Mouse (Mus musculus) intestine, embryonic 15.5 days (tissue): Measurements from ENCODE around the gene Spdya. TPM values are rescaled to one million over a fixed set of nuclear protein-coding genes. Genes with fewer than 3 reads are reported as not detected.
"Not testable (repeated sequence)": the region's sequence is repeated elsewhere in the genome, so short reads cannot be mapped to it uniquely, and the experiment has no call there.

ENCODE experiments used
- ATAC-seq: fragments of 200-750 bp; cut with Nextera tagmentation; 2 replicates; pipeline ENCODE4 v1.8.0; 2017; ENCODE audit warnings: moderate TSS enrichment, moderate library complexity
- H3K27ac ChIP-seq: fragments of 300-500 bp; sonication (generic); 2 replicates; pipeline ENCODE4 v1.5.1; 2015; ENCODE audit warnings: mild to moderate bottlenecking, inconsistent platforms
- H3K27me3 ChIP-seq: fragments of 300-500 bp; sonication (generic); replicated peaks from 2 replicates; pipeline ENCODE4 v1.6.1; 2015; ENCODE audit warnings: inconsistent platforms
- H3K36me3 ChIP-seq: fragments of 300-500 bp; sonication (generic); 2 replicates; pipeline ENCODE4 v1.6.1; 2015; ENCODE audit warnings: inconsistent platforms
- H3K4me1 ChIP-seq: fragments of 300-500 bp; sonication (generic); replicated peaks from 2 replicates; pipeline ENCODE4 v1.6.1; 2015; ENCODE audit warnings: inconsistent platforms
- H3K4me2 ChIP-seq: fragments of 300-500 bp; sonication (generic); replicated peaks from 2 replicates; pipeline ENCODE4 v1.6.1; 2015; ENCODE audit warnings: mild to moderate bottlenecking, inconsistent platforms
- H3K4me3 ChIP-seq: fragments of 300-500 bp; sonication (generic); replicated peaks from 2 replicates; pipeline ENCODE4 v1.5.1; 2015; ENCODE audit warnings: inconsistent platforms
- H3K9ac ChIP-seq: fragments of 300-500 bp; sonication (generic); 2 replicates; pipeline ENCODE4 v1.6.1; 2015; ENCODE audit warnings: inconsistent platforms
- H3K9me3 ChIP-seq: fragments of 300-500 bp; sonication (generic); 2 replicates; pipeline ENCODE4 v1.6.1; 2016; ENCODE audit warnings: inconsistent platforms
- WGBS: fragments of 180-500 bp; shearing (Covaris S2); methylation state at CpG from one replicate; pipeline ENCODE4 v1.1.7; 2015; 5-methylcytosine and 5-hydroxymethylcytosine counted together
- polyA plus RNA-seq: library from polyadenylated mRNA; unstranded; fragments of >200 nt; fragmentation: Nextera tagmentation; extraction: Ambion mirVana; gene quantifications from 2 replicates; pipeline ENCODE4 v1.2.1, GENCODE M21; 2015

Spdya gene
- polyA plus RNA-seq, 1 experiment from 2014 or later, result 0.48 TPM

GRCm38 (mm10) chr17:71639056-71639455, 87.2 kb downstream of the Spdya start:
- not testable (repeated sequence) for H3K27ac ChIP-seq, H3K9me3 ChIP-seq, H3K9ac ChIP-seq, H3K4me1 ChIP-seq, ATAC-seq, H3K27me3 ChIP-seq, H3K4me2 ChIP-seq, H3K4me3 ChIP-seq
- H3K36me3 ChIP-seq, result peaks cover 30% of the 10 kb centered on the region
- 55% methylated on average over 5 of the region's 5 CpGs for WGBS

Other genes with a start within 250 kb of the Spdya start
- gene Emilin2, start 240.1 kb upstream of the Spdya start, polyA plus RNA-seq, result 2.6 and 2.7 TPM in 2 replicates
- gene Gm4707, start 92.1 kb upstream of the Spdya start, polyA plus RNA-seq, result 1.2 and 3.8 TPM in 2 replicates
- gene Smchd1, start 76.7 kb upstream of the Spdya start, polyA plus RNA-seq, result 49.3 and 51.5 TPM in 2 replicates
- 36.5 and 40.5 TPM in 2 replicates for gene Ndc80, start 25.2 kb upstream of the Spdya start, polyA plus RNA-seq
- gene Wdr43, start 63.8 kb downstream of the Spdya start, polyA plus RNA-seq, result 72.5 and 76.9 TPM in 2 replicates
- 0.44 and 0.68 TPM in 2 replicates for gene Togaram2, start 121.2 kb downstream of the Spdya start, polyA plus RNA-seq
- not detected in 2 replicates for gene Pcare, start 200.8 kb downstream of the Spdya start, polyA plus RNA-seq
- 3.4 and 3.9 TPM in 2 replicates for gene Clip4, start 216.4 kb downstream of the Spdya start, polyA plus RNA-seq